Mouse (Mus musculus): ENCODE results near the gene Casp14. TPM values are rescaled to one million over a fixed set of nuclear protein-coding genes. Genes with fewer than 3 reads are reported as not detected.

Casp14 gene
- polyA plus RNA-seq, 1 experiment from 2014 or later, result 3.0 TPM

GRCm38 (mm10) chr10:78743721-78744120, 25.6 kb upstream of the Casp14 start:
- no peak for ATAC-seq (ENCODE audit: insufficient read depth, low FRiP score)

GRCm38 (mm10) chr10:78739821-78740220, 21.7 kb upstream of the Casp14 start:
- no peak for ATAC-seq (ENCODE audit: insufficient read depth, low FRiP score)
- WGBS, result 76% methylated on average over 4 of the region's 4 CpGs
- Histone ChIP-seq H3K4me1 (ENCODE audit: control insufficient read depth, insufficient read depth, low read length) (no peaks in the 10 kb centered on the region), H3K27ac (ENCODE audit: low read length) (no peak overlapping the region), H3K27me3 (ENCODE audit: control insufficient read depth, insufficient read depth, low read length) (no peaks in the 10 kb centered on the region), H3K36me3 (ENCODE audit: control insufficient read depth, insufficient read depth, low read length) (no peaks in the 10 kb centered on the region), H3K9me3 (replicated peaks; ENCODE audit: control insufficient read depth, low read length) (no peaks in the 10 kb centered on the region), H3K4me2 (ENCODE audit: low read depth, low read length) (no peak overlapping the region), H3K9ac (ENCODE audit: low read length) (no peak overlapping the region), H3K4me3 (replicated peaks; ENCODE audit: low read length) (no peak overlapping the region)

More at GRCm38 (mm10) chr10:78743721-78744120, 25.6 kb upstream of the Casp14 start:
- no peak overlapping the region for H3K27ac ChIP-seq (ENCODE audit: low read length)
- H3K4me1 ChIP-seq (ENCODE audit: control insufficient read depth, insufficient read depth, low read length), result no peaks in the 10 kb centered on the region
- no peak overlapping the region for H3K4me2 ChIP-seq (ENCODE audit: low read depth, low read length)
- no peak overlapping the region for H3K9ac ChIP-seq (ENCODE audit: low read length)
- H3K27me3 ChIP-seq (ENCODE audit: control insufficient read depth, insufficient read depth, low read length), result no peaks in the 10 kb centered on the region
- H3K9me3 ChIP-seq (replicated peaks; ENCODE audit: control insufficient read depth, low read length), result no peaks in the 10 kb centered on the region
- no peak overlapping the region for H3K4me3 ChIP-seq (replicated peaks; ENCODE audit: low read length)
- H3K36me3 ChIP-seq (ENCODE audit: control insufficient read depth, insufficient read depth, low read length), result no peaks in the 10 kb centered on the region

GRCm38 (mm10) chr10:78727876-78728275, 9.8 kb upstream of the Casp14 start:
- H3K36me3 ChIP-seq (ENCODE audit: control insufficient read depth, insufficient read depth, low read length), result no peaks in the 10 kb centered on the region
- H3K9ac ChIP-seq (ENCODE audit: low read length), result no peak overlapping the region
- no peaks in the 10 kb centered on the region for H3K27me3 ChIP-seq (ENCODE audit: control insufficient read depth, insufficient read depth, low read length)
- H3K4me3 ChIP-seq (replicated peaks; ENCODE audit: low read length), result no peak overlapping the region
- no peak for ATAC-seq (ENCODE audit: insufficient read depth, low FRiP score)
- no peaks in the 10 kb centered on the region for H3K9me3 ChIP-seq (replicated peaks; ENCODE audit: control insufficient read depth, low read length)
- H3K4me1 ChIP-seq (ENCODE audit: control insufficient read depth, insufficient read depth, low read length), result no peaks in the 10 kb centered on the region
- H3K27ac ChIP-seq (ENCODE audit: low read length), result no peak overlapping the region
- H3K4me2 ChIP-seq (ENCODE audit: low read depth, low read length), result no peak overlapping the region
- 83% methylated on average over 5 of the region's 5 CpGs for WGBS

GRCm38 (mm10) chr10:78727035-78727434, 8.9 kb upstream of the Casp14 start:
- no peak for ATAC-seq (ENCODE audit: insufficient read depth, low FRiP score)
- H3K36me3 ChIP-seq (ENCODE audit: control insufficient read depth, insufficient read depth, low read length), result no peaks in the 10 kb centered on the region
- 38% methylated on average over 3 of the region's 3 CpGs for WGBS
- H3K27me3 ChIP-seq (ENCODE audit: control insufficient read depth, insufficient read depth, low read length), result no peaks in the 10 kb centered on the region
- no peak overlapping the region for H3K4me2 ChIP-seq (ENCODE audit: low read depth, low read length)
- H3K9ac ChIP-seq (ENCODE audit: low read length), result no peak overlapping the region
- no peak overlapping the region for H3K4me3 ChIP-seq (replicated peaks; ENCODE audit: low read length)
- no peak overlapping the region for H3K27ac ChIP-seq (ENCODE audit: low read length)
- H3K9me3 ChIP-seq (replicated peaks; ENCODE audit: control insufficient read depth, low read length), result no peaks in the 10 kb centered on the region
- no peaks in the 10 kb centered on the region for H3K4me1 ChIP-seq (ENCODE audit: control insufficient read depth, insufficient read depth, low read length)

- H3K9ac ChIP-seq (ENCODE audit: low read length), result no peak overlapping the region
- ATAC-seq (ENCODE audit: insufficient read depth, low FRiP score), result no peak
- no peaks in the 10 kb centered on the region for H3K9me3 ChIP-seq (replicated peaks; ENCODE audit: control insufficient read depth, low read length)
- H3K4me3 ChIP-seq (replicated peaks; ENCODE audit: low read length), result no peak overlapping the region
- H3K4me1 ChIP-seq (ENCODE audit: control insufficient read depth, insufficient read depth, low read length), result no peaks in the 10 kb centered on the region
- whole genome bisulfite sequencing, result 47% methylated on average over 2 of the region's 2 CpGs
- no peak overlapping the region for H3K4me2 ChIP-seq (ENCODE audit: low read depth, low read length)
- no peak overlapping the region for H3K27ac ChIP-seq (ENCODE audit: low read length)
- H3K27me3 ChIP-seq (ENCODE audit: control insufficient read depth, insufficient read depth, low read length), result no peaks in the 10 kb centered on the region
- H3K36me3 ChIP-seq (ENCODE audit: control insufficient read depth, insufficient read depth, low read length), result no peaks in the 10 kb centered on the region
These were observed 5.3 kb upstream of the Casp14 start for GRCm38 (mm10) chr10:78723416-78723815.

GRCm38 (mm10) chr10:78722654-78723053, 4.6 kb upstream of the Casp14 start:
- H3K27ac ChIP-seq (ENCODE audit: low read length), result no peak overlapping the region
- H3K4me2 ChIP-seq (ENCODE audit: low read depth, low read length), result no peak overlapping the region
- H3K36me3 ChIP-seq (ENCODE audit: control insufficient read depth, insufficient read depth, low read length), result no peaks in the 10 kb centered on the region
- no peaks in the 10 kb centered on the region for H3K9me3 ChIP-seq (replicated peaks; ENCODE audit: control insufficient read depth, low read length)
- H3K4me1 ChIP-seq (ENCODE audit: control insufficient read depth, insufficient read depth, low read length), result no peaks in the 10 kb centered on the region
- ATAC-seq (ENCODE audit: insufficient read depth, low FRiP score), result no peak
- WGBS, result 59% methylated on average over 2 of the region's 2 CpGs
- no peak overlapping the region for H3K4me3 ChIP-seq (replicated peaks; ENCODE audit: low read length)
- H3K9ac ChIP-seq (ENCODE audit: low read length), result no peak overlapping the region
- H3K27me3 ChIP-seq (ENCODE audit: control insufficient read depth, insufficient read depth, low read length), result no peaks in the 10 kb centered on the region

GRCm38 (mm10) chr10:78722036-78722435, 3.9 kb upstream of the Casp14 start:
- 66% methylated on average over 5 of the region's 5 CpGs for WGBS
- Histone ChIP-seq H3K27ac (ENCODE audit: low read length) (no peak overlapping the region), H3K9ac (ENCODE audit: low read length) (no peak overlapping the region), H3K4me1 (ENCODE audit: control insufficient read depth, insufficient read depth, low read length) (no peaks in the 10 kb centered on the region), H3K4me3 (replicated peaks; ENCODE audit: low read length) (no peak overlapping the region), H3K27me3 (ENCODE audit: control insufficient read depth, insufficient read depth, low read length) (no peaks in the 10 kb centered on the region), H3K9me3 (replicated peaks; ENCODE audit: control insufficient read depth, low read length) (no peaks in the 10 kb centered on the region), H3K4me2 (ENCODE audit: low read depth, low read length) (no peak overlapping the region), H3K36me3 (ENCODE audit: control insufficient read depth, insufficient read depth, low read length) (no peaks in the 10 kb centered on the region)
- ATAC-seq (ENCODE audit: insufficient read depth, low FRiP score), result no peak

GRCm38 (mm10) chr10:78716231-78716630, 1.9 kb downstream of the Casp14 start:
- no peaks in the 10 kb centered on the region for H3K27me3 ChIP-seq (ENCODE audit: control insufficient read depth, insufficient read depth, low read length)
- H3K4me3 ChIP-seq (replicated peaks; ENCODE audit: low read length), result no peak overlapping the region
- H3K9me3 ChIP-seq (replicated peaks; ENCODE audit: control insufficient read depth, low read length), result no peaks in the 10 kb centered on the region
- no peak overlapping the region for H3K9ac ChIP-seq (ENCODE audit: low read length)
- no peaks in the 10 kb centered on the region for H3K4me1 ChIP-seq (ENCODE audit: control insufficient read depth, insufficient read depth, low read length)
- no peak for ATAC-seq (ENCODE audit: insufficient read depth, low FRiP score)
- H3K27ac ChIP-seq (ENCODE audit: low read length), result no peak overlapping the region
- no peak overlapping the region for H3K4me2 ChIP-seq (ENCODE audit: low read depth, low read length)
- H3K36me3 ChIP-seq (ENCODE audit: control insufficient read depth, insufficient read depth, low read length), result no peaks in the 10 kb centered on the region

GRCm38 (mm10) chr10:78715156-78715555, 2.9 kb downstream of the Casp14 start:
- no peak for ATAC-seq (ENCODE audit: insufficient read depth, low FRiP score)
- Histone ChIP-seq H3K27ac (ENCODE audit: low read length) (no peak overlapping the region), H3K9ac (ENCODE audit: low read length) (no peak overlapping the region), H3K9me3 (replicated peaks; ENCODE audit: control insufficient read depth, low read length) (no peaks in the 10 kb centered on the region), H3K4me2 (ENCODE audit: low read depth, low read length) (no peak overlapping the region), H3K36me3 (ENCODE audit: control insufficient read depth, insufficient read depth, low read length) (no peaks in the 10 kb centered on the region), H3K4me3 (replicated peaks; ENCODE audit: low read length) (no peak overlapping the region), H3K27me3 (ENCODE audit: control insufficient read depth, insufficient read depth, low read length) (no peaks in the 10 kb centered on the region), H3K4me1 (ENCODE audit: control insufficient read depth, insufficient read depth, low read length) (no peaks in the 10 kb centered on the region)
- 93% methylated on average over 7 of the region's 7 CpGs for WGBS

GRCm38 (mm10) chr10:78714129-78714528, 4.0 kb downstream of the Casp14 start:
- H3K4me2 ChIP-seq (ENCODE audit: low read depth, low read length), result no peak overlapping the region
- no peak overlapping the region for H3K9ac ChIP-seq (ENCODE audit: low read length)
- H3K4me1 ChIP-seq (ENCODE audit: control insufficient read depth, insufficient read depth, low read length), result no peaks in the 10 kb centered on the region
- H3K9me3 ChIP-seq (replicated peaks; ENCODE audit: control insufficient read depth, low read length), result no peaks in the 10 kb centered on the region
- H3K4me3 ChIP-seq (replicated peaks; ENCODE audit: low read length), result no peak overlapping the region
- no peaks in the 10 kb centered on the region for H3K36me3 ChIP-seq (ENCODE audit: control insufficient read depth, insufficient read depth, low read length)
- H3K27me3 ChIP-seq (ENCODE audit: control insufficient read depth, insufficient read depth, low read length), result no peaks in the 10 kb centered on the region
- no peak for ATAC-seq (ENCODE audit: insufficient read depth, low FRiP score)
- WGBS, result 67% methylated on average over 6 of the region's 6 CpGs
- no peak overlapping the region for H3K27ac ChIP-seq (ENCODE audit: low read length)
